In the genomic region with DNA sequence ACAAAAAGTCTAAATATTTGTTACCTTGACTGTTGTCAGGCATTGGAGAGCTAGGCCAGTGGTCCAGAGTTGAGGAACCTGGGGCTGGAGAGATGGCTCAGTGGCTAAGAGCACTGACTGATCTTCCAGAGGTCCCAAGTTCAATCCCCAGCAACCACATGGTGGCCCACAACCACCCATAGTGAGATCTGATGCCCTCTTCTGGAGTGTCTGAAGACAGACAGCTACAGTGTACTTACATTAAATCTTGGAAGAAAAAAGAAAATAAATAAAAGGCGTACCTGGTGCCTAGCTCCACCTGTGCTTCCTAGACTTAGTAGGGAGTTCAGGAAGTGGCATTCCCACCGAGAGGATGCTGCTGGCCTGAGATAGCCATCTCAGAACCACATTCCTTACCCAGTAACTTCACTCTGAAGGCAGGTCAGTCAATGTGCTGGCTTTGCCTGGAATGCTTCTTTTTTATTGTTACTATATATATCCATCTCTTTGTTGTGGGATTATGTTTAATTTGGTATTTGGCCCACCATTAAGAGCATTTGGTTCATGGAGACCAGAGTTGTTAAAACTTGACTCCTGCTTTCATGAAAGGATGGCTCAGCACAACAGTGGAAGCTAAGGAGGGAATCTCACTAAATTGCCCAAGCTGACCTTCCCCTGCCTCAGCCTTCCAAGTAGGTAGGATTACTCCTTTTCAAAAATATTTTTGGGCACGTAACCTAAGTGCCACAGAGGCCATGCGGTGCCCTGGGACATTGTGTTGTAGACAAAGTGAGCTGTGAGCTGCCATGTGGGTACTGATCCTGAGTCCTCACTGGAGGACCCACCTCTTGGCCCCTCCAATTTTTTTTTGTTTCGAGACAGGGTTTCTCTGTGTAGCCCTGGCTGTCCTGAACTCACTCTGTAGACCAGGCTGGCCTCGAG, we compare ENCODE assay signal across 20 mouse cellular contexts. TPM values are rescaled to one million over a fixed set of nuclear protein-coding genes. Genes with fewer than 3 reads are reported as not detected.
DNase-seq lines count a peak whose midpoint lies in the region; ATAC-seq and TF ChIP-seq lines count a peak whose summit lies in the region.
"Had no signal": no experiment of that assay in that cellular context is flagged by ENCODE, and none has a peak within 500 bp of the region (broad histone marks: within the 10 kb centered on the region; RNA-seq: fewer than 3 reads in every experiment).

No protein-coding gene starts in this region.

- H3K36me3 ChIP-seq in forebrain, postnatal 0 days (ENCODE audit: insufficient read depth) = peaks cover 49% of the 10 kb centered on the region
- peaks cover 71% of the 10 kb centered on the region for H3K36me3 ChIP-seq in forebrain, embryonic 13.5 days (ENCODE audit: poor library complexity, severe bottlenecking)
- peaks cover 59% of the 10 kb centered on the region for H3K36me3 ChIP-seq in lung, embryonic 14.5 days (ENCODE audit: insufficient read depth)
- H3K36me3 ChIP-seq in intestine, postnatal 0 days (ENCODE audit: control insufficient read depth, insufficient read depth) = peaks cover 35% of the 10 kb centered on the region

- peak; percentile 2; the same call in 1 of the 2 replicates for TF ChIP-seq CTCF in forebrain, postnatal 0 days (IDR thresholded peaks at IDR 0.05; ENCODE audit: low read depth)
- TF ChIP-seq CTCF in lung, embryonic 14.5 days (IDR thresholded peaks at IDR 0.05; ENCODE audit: low read depth) = peak; percentile 27
- peak; percentile 35 for TF ChIP-seq CTCF in intestine, postnatal 0 days (IDR thresholded peaks at IDR 0.05; ENCODE audit: low read depth)

- no peaks in the 10 kb centered on the region for H3K9me3 ChIP-seq in forebrain, postnatal 0 days (ENCODE audit: low read length)
- no peaks in the 10 kb centered on the region for H3K9me3 ChIP-seq in forebrain, embryonic 13.5 days (replicated peaks)
- no peaks in the 10 kb centered on the region for H3K9me3 ChIP-seq in lung, embryonic 14.5 days (ENCODE audit: low read depth, low read length)
- no peaks in the 10 kb centered on the region for H3K9me3 ChIP-seq in intestine, postnatal 0 days (ENCODE audit: control insufficient read depth)

- H3K4me1 ChIP-seq in forebrain, postnatal 0 days (ENCODE audit: insufficient read depth) = no peaks in the 10 kb centered on the region
- peaks cover 19% of the 10 kb centered on the region for H3K4me1 ChIP-seq in forebrain, embryonic 13.5 days
- H3K4me1 ChIP-seq in lung, embryonic 14.5 days (ENCODE audit: insufficient read depth) = no peaks in the 10 kb centered on the region
- H3K4me1 ChIP-seq in intestine, postnatal 0 days (replicated peaks; ENCODE audit: control insufficient read depth, insufficient read depth, low read length) = 0 out of 2 replicates have a peak, but pooled peaks cover 4% of the 10 kb centered on the region

- 74% methylated on average over 6 of the region's 6 CpGs for WGBS in forebrain, postnatal 0 days
- WGBS in forebrain, embryonic 13.5 days = 74% methylated on average over 6 of the region's 6 CpGs
- whole genome bisulfite sequencing in lung, embryonic 14.5 days = 66% methylated on average over 6 of the region's 6 CpGs
- 69% methylated on average over 6 of the region's 6 CpGs for WGBS in intestine, postnatal 0 days

- no peak overlapping the region for H3K27ac ChIP-seq in forebrain, postnatal 0 days (ENCODE audit: low read depth, low read length)
- no peak overlapping the region for H3K27ac ChIP-seq in forebrain, embryonic 13.5 days
- no peak overlapping the region for H3K27ac ChIP-seq in lung, embryonic 14.5 days (ENCODE audit: low read depth)
- H3K27ac ChIP-seq in intestine, postnatal 0 days (ENCODE audit: low read depth, low read length) = no peak overlapping the region
- H3K27ac ChIP-seq: kidney, postnatal 0 days had no signal

- H3K4me3 ChIP-seq in forebrain, postnatal 0 days (ENCODE audit: low read depth, low read length) = no peak overlapping the region
- no peak overlapping the region for H3K4me3 ChIP-seq in forebrain, embryonic 13.5 days
- no peak overlapping the region for H3K4me3 ChIP-seq in lung, embryonic 14.5 days (ENCODE audit: low read depth, low read length)
- no peak overlapping the region for H3K4me3 ChIP-seq in intestine, postnatal 0 days (ENCODE audit: low read depth, low read length)

- H3K9ac ChIP-seq in forebrain, postnatal 0 days = no peak overlapping the region
- no peak overlapping the region for H3K9ac ChIP-seq in forebrain, embryonic 13.5 days
- H3K9ac ChIP-seq in lung, embryonic 14.5 days = no peak overlapping the region
- no peak overlapping the region for H3K9ac ChIP-seq in intestine, postnatal 0 days (ENCODE audit: low read depth, low read length)

- no peak for DNase-seq in forebrain, postnatal 0 days
- DNase-seq in lung, embryonic 14.5 days = no peak
- DNase-seq in lung, postnatal 25 days (ENCODE audit: low spot score) = no peak
- DNase-seq in yolk sac, embryonic 10.5 days (ENCODE audit: low spot score) = no peak
- no peak for DNase-seq in adipocyte (ENCODE audit: low spot score)
- DNase-seq in right cerebral cortex, adult 18-20 months = no peak
- DNase-seq: adrenal gland, adult 2 months; B cell, adult 2 months; cerebellum, adult 8-10 months; embryo, embryonic 11 days; layer of hippocampus, adult 9-11 months; lung, postnatal 10 days; thymus, postnatal 14 days had no signal

- no peaks in the 10 kb centered on the region for H3K27me3 ChIP-seq in forebrain, postnatal 0 days (ENCODE audit: insufficient read depth, low read length)
- H3K27me3 ChIP-seq in forebrain, embryonic 13.5 days = no peaks in the 10 kb centered on the region
- no peaks in the 10 kb centered on the region for H3K27me3 ChIP-seq in lung, embryonic 14.5 days (ENCODE audit: insufficient read depth, low read length)
- no peaks in the 10 kb centered on the region for H3K27me3 ChIP-seq in intestine, postnatal 0 days (replicated peaks; ENCODE audit: control insufficient read depth, insufficient read depth, low read length)

- no peak for ATAC-seq in forebrain, postnatal 0 days
- no peak for ATAC-seq in forebrain, embryonic 13.5 days
- no peak for ATAC-seq in lung, embryonic 14.5 days (ENCODE audit: insufficient read depth)
- no peak for ATAC-seq in intestine, postnatal 0 days

- H3K4me2 ChIP-seq in forebrain, postnatal 0 days (ENCODE audit: low read depth) = no peak overlapping the region
- no peak overlapping the region for H3K4me2 ChIP-seq in forebrain, embryonic 13.5 days
- H3K4me2 ChIP-seq in lung, embryonic 14.5 days = no peak overlapping the region
- no peak overlapping the region for H3K4me2 ChIP-seq in intestine, postnatal 0 days (replicated peaks; ENCODE audit: low read depth)

RNA-seq across cellular contexts. Expression of gene Rps8, which starts 6.5 kb away (rescaled TPM):
- total RNA-seq in forebrain, postnatal 0 days (2014; rRNA removed) = 784 and 1,295 TPM in 2 replicates
- 481 and 630 TPM in 2 replicates for polyA plus RNA-seq in forebrain, postnatal 0 days (2015; fragmentation: Nextera tagmentation; extraction: Ambion mirVana)
- polyA plus RNA-seq in forebrain, embryonic 13.5 days (2015; fragmentation: Nextera tagmentation; extraction: Ambion mirVana) = 667 and 710 TPM in 2 replicates
- polyA plus RNA-seq in lung, embryonic 14.5 days (2014; fragmentation: Nextera tagmentation; extraction: Ambion mirVana) = 1,312 and 1,358 TPM in 2 replicates
- 563 and 564 TPM in 2 replicates for polyA plus RNA-seq in intestine, postnatal 0 days (2015; fragmentation: Nextera tagmentation; extraction: Ambion mirVana)

RNA-seq across cellular contexts. Expression of gene Plk3, which starts 15.8 kb away (rescaled TPM):
- total RNA-seq in forebrain, postnatal 0 days (2014; rRNA removed) = 10.2 and 16.9 TPM in 2 replicates
- 14.4 and 18.2 TPM in 2 replicates for polyA plus RNA-seq in forebrain, postnatal 0 days (2015; fragmentation: Nextera tagmentation; extraction: Ambion mirVana)
- polyA plus RNA-seq in forebrain, embryonic 13.5 days (2015; fragmentation: Nextera tagmentation; extraction: Ambion mirVana) = 11.4 and 12.0 TPM in 2 replicates
- polyA plus RNA-seq in lung, embryonic 14.5 days (2014; fragmentation: Nextera tagmentation; extraction: Ambion mirVana) = 4.2 and 5.1 TPM in 2 replicates
- polyA plus RNA-seq in intestine, postnatal 0 days (2015; fragmentation: Nextera tagmentation; extraction: Ambion mirVana) = 5.3 and 7.0 TPM in 2 replicates

RNA-seq across cellular contexts. Expression of gene Tctex1d4, which starts 23.0 kb away (rescaled TPM):
- total RNA-seq in forebrain, postnatal 0 days (2014; rRNA removed) = 3.1 and 6.2 TPM in 2 replicates
- 1.3 and 1.7 TPM in 2 replicates for polyA plus RNA-seq in forebrain, postnatal 0 days (2015; fragmentation: Nextera tagmentation; extraction: Ambion mirVana)
- polyA plus RNA-seq in forebrain, embryonic 13.5 days (2015; fragmentation: Nextera tagmentation; extraction: Ambion mirVana) = 0.40 TPM in 1 of 2 replicates, not detected in the other
- polyA plus RNA-seq in lung, embryonic 14.5 days (2014; fragmentation: Nextera tagmentation; extraction: Ambion mirVana) = not detected in 2 replicates
- polyA plus RNA-seq in intestine, postnatal 0 days (2015; fragmentation: Nextera tagmentation; extraction: Ambion mirVana) = 0.22 TPM in 2 replicates
- total RNA-seq: adrenal gland, adult 2 months; gastrocnemius, adult 18-20 months; heart, postnatal 25 days; left cerebral cortex, postnatal 25 days had no signal
- polyA plus RNA-seq: adrenal gland, adult 2 months; stomach, embryonic 14.5 days had no signal

RNA-seq across cellular contexts. Expression of gene Btbd19, which starts 24.0 kb away (rescaled TPM):
- total RNA-seq in forebrain, postnatal 0 days (2014; rRNA removed) = 5.5 and 11.4 TPM in 2 replicates
- 4.1 and 6.0 TPM in 2 replicates for polyA plus RNA-seq in forebrain, postnatal 0 days (2015; fragmentation: Nextera tagmentation; extraction: Ambion mirVana)
- 3.1 and 3.9 TPM in 2 replicates for polyA plus RNA-seq in forebrain, embryonic 13.5 days (2015; fragmentation: Nextera tagmentation; extraction: Ambion mirVana)
- 6.7 and 7.6 TPM in 2 replicates for polyA plus RNA-seq in lung, embryonic 14.5 days (2014; fragmentation: Nextera tagmentation; extraction: Ambion mirVana)
- 2.9 and 3.5 TPM in 2 replicates for polyA plus RNA-seq in intestine, postnatal 0 days (2015; fragmentation: Nextera tagmentation; extraction: Ambion mirVana)

RNA-seq across cellular contexts. Expression of gene Kif2c, which starts 32.9 kb away (rescaled TPM):
- 4.2 and 9.1 TPM in 2 replicates for total RNA-seq in forebrain, postnatal 0 days (2014; rRNA removed)
- 4.4 and 5.0 TPM in 2 replicates for polyA plus RNA-seq in forebrain, postnatal 0 days (2015; fragmentation: Nextera tagmentation; extraction: Ambion mirVana)
- 68.4 and 74.1 TPM in 2 replicates for polyA plus RNA-seq in forebrain, embryonic 13.5 days (2015; fragmentation: Nextera tagmentation; extraction: Ambion mirVana)
- 78.9 and 85.9 TPM in 2 replicates for polyA plus RNA-seq in lung, embryonic 14.5 days (2014; fragmentation: Nextera tagmentation; extraction: Ambion mirVana)
- 6.8 and 7.9 TPM in 2 replicates for polyA plus RNA-seq in intestine, postnatal 0 days (2015; fragmentation: Nextera tagmentation; extraction: Ambion mirVana)
- total RNA-seq: gastrocnemius, adult 18-20 months had no signal
